Mouse (Mus musculus) midbrain, embryonic 13.5 days (tissue): Measurements from ENCODE around the gene Zbtb17. TPM values are rescaled to one million over a fixed set of nuclear protein-coding genes. Genes with fewer than 3 reads are reported as not detected.

ENCODE experiments used
- ATAC-seq: fragments of 200-750 bp; cut with Nextera tagmentation; 2 replicates; pipeline ENCODE4 v1.8.0; 2017; ENCODE audit warnings: mild to moderate bottlenecking, moderate TSS enrichment, moderate library complexity
- H3K27ac ChIP-seq: fragments of 300-500 bp; sonication (generic); 2 replicates; pipeline ENCODE4 v1.5.1; 2015; ENCODE audit warnings: inconsistent platforms, mild to moderate bottlenecking, moderate library complexity
- H3K27me3 ChIP-seq: fragments of 300-500 bp; sonication (generic); 2 replicates; pipeline ENCODE4 v1.6.1; 2015; ENCODE audit warnings: mild to moderate bottlenecking, inconsistent platforms
- H3K36me3 ChIP-seq: fragments of 300-500 bp; sonication (generic); 2 replicates; pipeline ENCODE4 v1.6.1; 2015; ENCODE audit warnings: mild to moderate bottlenecking, inconsistent platforms
- H3K4me1 ChIP-seq: fragments of 300-500 bp; sonication (generic); replicated peaks from 2 replicates; pipeline ENCODE4 v1.6.1; 2015; ENCODE audit warnings: inconsistent platforms
- H3K4me2 ChIP-seq: fragments of 300-500 bp; sonication (generic); replicated peaks from 2 replicates; pipeline ENCODE4 v1.6.1; 2015; ENCODE audit warnings: moderate library complexity, mild to moderate bottlenecking, inconsistent platforms
- H3K4me3 ChIP-seq: fragments of 300-500 bp; sonication (generic); replicated peaks from 2 replicates; pipeline ENCODE4 v1.5.1; 2015; ENCODE audit warnings: mild to moderate bottlenecking, inconsistent platforms
- H3K9ac ChIP-seq: fragments of 300-500 bp; sonication (generic); replicated peaks from 2 replicates; pipeline ENCODE4 v1.6.1; 2015; ENCODE audit warnings: mild to moderate bottlenecking, inconsistent platforms
- H3K9me3 ChIP-seq: fragments of 300-500 bp; sonication (generic); 2 replicates; pipeline ENCODE4 v1.6.1; 2016; ENCODE audit warnings: mild to moderate bottlenecking, inconsistent platforms
- WGBS: fragments of 180-500 bp; shearing (Covaris S2); methylation state at CpG from one replicate; pipeline ENCODE4 v1.1.7; 2015; 5-methylcytosine and 5-hydroxymethylcytosine counted together
- polyA plus RNA-seq: library from polyadenylated mRNA; unstranded; fragments of >200 nt; fragmentation: Nextera tagmentation; extraction: Ambion mirVana; gene quantifications from 2 replicates; pipeline ENCODE4 v1.2.1, GENCODE M21; 2015

Zbtb17 gene
- polyA plus RNA-seq, 1 experiment from 2014 or later = 61.0 TPM

DNA sequence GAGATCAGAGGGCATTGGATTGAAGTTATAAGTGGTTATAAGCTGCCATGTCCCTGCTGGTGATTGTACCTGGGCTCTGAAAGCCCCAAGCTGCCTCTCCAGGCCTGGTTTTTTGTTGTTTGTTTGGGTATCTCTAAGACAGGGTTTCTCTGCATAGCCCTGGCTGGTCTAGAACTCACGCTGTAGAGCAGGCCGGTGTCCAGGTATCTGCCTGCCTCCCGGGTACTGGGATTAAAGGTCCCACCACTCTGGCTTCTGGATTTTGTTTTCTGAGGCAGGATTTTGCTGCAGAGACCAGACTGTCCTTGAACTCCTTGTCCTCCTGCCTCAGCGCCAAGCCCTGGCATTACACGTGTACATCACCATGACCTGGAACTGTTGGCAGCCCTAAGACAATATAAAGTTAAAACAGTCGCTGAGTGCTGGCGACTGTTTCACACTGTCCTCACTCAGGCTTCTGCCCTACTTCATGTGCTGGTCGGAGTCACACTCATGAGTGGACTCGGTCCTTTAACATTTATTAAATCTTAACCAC lies 7.5 kb downstream of the Zbtb17 start:
- Histone ChIP-seq H3K4me3 (no peak overlapping the region), H3K27me3 (no peaks in the 10 kb centered on the region), H3K9ac (no peak overlapping the region), H3K4me2 (no peak overlapping the region), H3K27ac (no peak overlapping the region), H3K9me3 (no peaks in the 10 kb centered on the region), H3K4me1 (0 out of 2 replicates have a peak, but pooled peaks cover under 1% of the 10 kb centered on the region), H3K36me3 (peaks cover 77% of the 10 kb centered on the region)
- 94% methylated on average over 9 of the region's 9 CpGs for WGBS
- ATAC-seq = no peak

DNA sequence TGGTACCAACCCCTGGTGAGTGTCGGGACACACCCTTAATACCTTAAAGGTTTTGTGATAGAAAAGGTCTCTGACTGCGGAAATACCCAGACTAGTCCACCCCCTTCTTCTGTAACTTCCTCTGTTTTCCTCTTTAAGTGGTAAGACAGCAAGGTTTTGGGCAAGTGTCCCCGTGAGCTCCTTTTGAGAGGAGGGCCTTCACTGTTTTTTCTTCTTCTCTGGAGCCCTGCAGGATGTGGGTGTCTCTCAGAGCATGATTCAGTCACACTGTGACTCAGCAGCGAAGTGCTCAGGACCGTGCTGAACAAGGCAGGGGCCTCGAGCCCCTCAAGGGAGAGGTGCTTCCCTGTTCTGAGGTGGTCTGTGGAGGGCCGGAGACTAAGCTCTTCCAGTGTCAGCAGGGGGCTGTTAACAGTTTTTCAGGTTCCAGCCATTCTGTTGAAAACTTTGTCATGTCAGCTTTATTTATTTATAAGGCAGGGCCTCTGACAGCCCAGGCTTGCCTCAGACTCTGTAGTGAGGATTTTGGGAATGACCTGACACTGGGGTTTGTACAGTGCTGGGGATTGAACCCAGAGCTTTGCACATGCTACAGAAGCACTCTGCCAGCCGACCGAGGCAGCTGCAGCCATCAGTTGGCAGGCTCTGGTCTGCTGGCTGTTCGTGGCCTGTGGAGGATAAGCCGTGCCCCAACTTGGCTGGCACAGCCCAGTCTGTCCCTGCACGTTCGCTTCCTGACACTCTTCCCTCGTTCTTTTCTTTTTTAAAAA lies 10.3 kb downstream of the Zbtb17 start:
- Histone ChIP-seq H3K36me3 (peaks cover 55% of the 10 kb centered on the region), H3K4me2 (no peak overlapping the region), H3K27ac (no peak overlapping the region), H3K27me3 (no peaks in the 10 kb centered on the region), H3K4me1 (peaks cover 21% of the 10 kb centered on the region), H3K4me3 (no peak overlapping the region), H3K9ac (no peak overlapping the region), H3K9me3 (no peaks in the 10 kb centered on the region)
- 86% methylated on average over 14 of the region's 14 CpGs for WGBS
- no peak for ATAC-seq

GRCm38 (mm10) chr4:141455526-141455925 lies 11.1 kb downstream of the Zbtb17 start:
- no peak overlapping the region for H3K9ac ChIP-seq
- 87% methylated on average over 4 of the region's 4 CpGs for WGBS
- no peak overlapping the region for H3K4me2 ChIP-seq
- no peak for ATAC-seq
- H3K36me3 ChIP-seq = peaks cover 50% of the 10 kb centered on the region
- H3K4me3 ChIP-seq = no peak overlapping the region
- H3K4me1 ChIP-seq = peaks cover 26% of the 10 kb centered on the region
- no peak overlapping the region for H3K27ac ChIP-seq
- no peaks in the 10 kb centered on the region for H3K27me3 ChIP-seq
- no peaks in the 10 kb centered on the region for H3K9me3 ChIP-seq

DNA sequence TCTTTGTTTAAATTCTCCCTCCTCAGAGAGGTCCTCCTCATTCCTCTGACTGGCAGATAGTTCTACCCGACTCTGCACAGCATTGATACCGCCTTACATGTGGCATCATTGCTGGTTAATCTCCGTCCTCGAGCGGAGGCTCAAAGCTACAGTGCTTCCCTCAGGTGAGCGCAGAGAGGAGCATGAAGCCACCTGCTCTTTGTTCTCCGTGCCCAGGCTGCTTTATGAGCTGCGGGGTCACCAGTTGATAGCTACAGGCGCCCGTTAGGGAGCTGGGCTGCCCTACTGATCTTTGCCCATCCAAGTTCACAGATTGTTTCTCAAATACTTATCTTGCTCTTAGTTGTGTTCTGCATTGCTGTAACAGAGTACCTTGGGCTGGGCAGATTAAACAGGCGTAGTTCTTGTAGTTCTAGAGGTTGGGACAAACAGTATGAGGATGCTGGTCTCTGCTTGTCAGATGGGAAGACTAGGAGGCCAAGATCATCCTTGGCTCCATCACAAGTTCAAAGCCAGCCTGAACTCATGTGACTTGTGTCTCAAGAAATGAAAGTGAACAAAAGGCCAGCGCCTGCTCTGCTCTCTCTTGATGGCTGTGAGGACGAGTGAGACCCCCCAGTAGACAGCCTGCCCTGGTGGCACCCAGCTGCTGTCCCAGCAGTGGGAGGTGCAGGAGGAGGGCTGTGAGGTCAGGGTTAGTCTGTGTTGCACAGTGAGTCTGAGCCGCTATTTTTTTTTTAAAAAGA lies 11.9 kb downstream of the Zbtb17 start:
- H3K4me2 ChIP-seq = no peak overlapping the region
- peaks cover 34% of the 10 kb centered on the region for H3K4me1 ChIP-seq
- no peak overlapping the region for H3K27ac ChIP-seq
- no peak overlapping the region for H3K4me3 ChIP-seq
- no peak overlapping the region for H3K9ac ChIP-seq
- no peaks in the 10 kb centered on the region for H3K9me3 ChIP-seq
- peaks cover 44% of the 10 kb centered on the region for H3K36me3 ChIP-seq
- H3K27me3 ChIP-seq = no peaks in the 10 kb centered on the region
- no peak for ATAC-seq
- 93% methylated on average over 14 of the region's 14 CpGs for WGBS

- no peak for ATAC-seq
- Histone ChIP-seq H3K27ac (no peak overlapping the region), H3K9ac (peak overlapping the region; percentile 48; the same call in 1 of the 2 replicates), H3K4me2 (no peak overlapping the region), H3K4me1 (peaks cover 39% of the 10 kb centered on the region), H3K4me3 (no peak overlapping the region), H3K27me3 (no peaks in the 10 kb centered on the region), H3K36me3 (peaks cover 43% of the 10 kb centered on the region), H3K9me3 (no peaks in the 10 kb centered on the region)
- 17% methylated on average over 7 of the region's 7 CpGs for WGBS
These were observed 13.8 kb downstream of the Zbtb17 start for GRCm38 (mm10) chr4:141458236-141458635.

DNA sequence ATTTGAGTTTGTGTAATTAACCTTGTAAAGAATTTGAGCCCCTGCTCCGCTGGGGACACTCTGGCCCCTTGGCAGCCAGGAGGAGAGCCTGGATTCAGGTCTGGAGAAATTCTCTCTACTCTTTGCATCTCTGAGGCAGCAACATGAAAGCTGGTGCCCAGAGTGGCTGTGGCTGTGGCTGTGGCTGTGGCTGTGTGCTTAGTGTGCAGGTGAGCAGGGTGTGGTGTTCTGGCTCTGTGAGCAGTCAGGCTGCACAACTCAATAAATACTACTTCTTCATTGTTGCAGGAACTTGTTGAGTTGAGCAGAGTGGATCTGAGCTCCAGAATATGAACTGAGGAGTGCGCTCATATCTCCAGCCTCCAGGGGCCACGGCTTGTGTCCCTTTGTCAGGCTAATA lies 14.4 kb downstream of the Zbtb17 start:
- H3K27ac ChIP-seq = no peak overlapping the region

DNA sequence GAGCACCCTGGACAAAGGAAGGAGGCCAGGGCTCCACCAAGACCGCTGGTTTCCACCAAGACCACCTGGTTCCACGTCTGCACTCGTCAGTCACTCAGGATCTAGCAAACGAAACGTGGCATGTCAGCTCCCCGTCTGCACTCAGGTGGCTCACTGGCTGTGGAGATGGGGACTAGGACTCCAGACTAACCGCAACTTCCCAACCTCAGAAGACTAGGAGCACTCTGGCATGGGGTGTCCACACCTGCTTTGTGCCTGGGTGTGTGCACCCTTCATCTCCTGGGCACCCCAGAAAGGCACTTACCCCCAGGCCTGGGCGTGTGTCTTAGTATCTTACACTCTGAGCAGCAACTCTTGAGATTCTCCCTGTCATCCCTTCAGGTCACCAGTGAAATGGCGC lies 15.3 kb downstream of the Zbtb17 start:
- no peak overlapping the region for H3K4me3 ChIP-seq
- no peak overlapping the region for H3K9ac ChIP-seq
- peaks cover 56% of the 10 kb centered on the region for H3K36me3 ChIP-seq
- no peak overlapping the region for H3K27ac ChIP-seq
- no peaks in the 10 kb centered on the region for H3K9me3 ChIP-seq
- WGBS = 88% methylated on average over 9 of the region's 9 CpGs
- H3K4me1 ChIP-seq = peaks cover 39% of the 10 kb centered on the region
- H3K4me2 ChIP-seq = no peak overlapping the region
- no peak for ATAC-seq
- H3K27me3 ChIP-seq = no peaks in the 10 kb centered on the region

More for the DNA sequence above, 14.4 kb downstream of the Zbtb17 start:
- WGBS = 63% methylated on average over 3 of the region's 3 CpGs
- no peak for ATAC-seq
- Histone ChIP-seq H3K4me1 (peaks cover 39% of the 10 kb centered on the region), H3K9me3 (no peaks in the 10 kb centered on the region), H3K36me3 (peaks cover 48% of the 10 kb centered on the region), H3K4me3 (no peak overlapping the region), H3K27me3 (no peaks in the 10 kb centered on the region), H3K9ac (no peak overlapping the region), H3K4me2 (no peak overlapping the region)

- Histone ChIP-seq H3K9me3 (no peaks in the 10 kb centered on the region), H3K27ac (no peak overlapping the region), H3K4me1 (peaks cover 39% of the 10 kb centered on the region), H3K9ac (no peak overlapping the region), H3K4me3 (no peak overlapping the region), H3K4me2 (no peak overlapping the region), H3K27me3 (no peaks in the 10 kb centered on the region), H3K36me3 (peaks cover 59% of the 10 kb centered on the region)
- ATAC-seq = no peak
- 94% methylated on average over 4 of the region's 4 CpGs for WGBS
These were observed 16.0 kb downstream of the Zbtb17 start for GRCm38 (mm10) chr4:141460481-141460880.

DNA sequence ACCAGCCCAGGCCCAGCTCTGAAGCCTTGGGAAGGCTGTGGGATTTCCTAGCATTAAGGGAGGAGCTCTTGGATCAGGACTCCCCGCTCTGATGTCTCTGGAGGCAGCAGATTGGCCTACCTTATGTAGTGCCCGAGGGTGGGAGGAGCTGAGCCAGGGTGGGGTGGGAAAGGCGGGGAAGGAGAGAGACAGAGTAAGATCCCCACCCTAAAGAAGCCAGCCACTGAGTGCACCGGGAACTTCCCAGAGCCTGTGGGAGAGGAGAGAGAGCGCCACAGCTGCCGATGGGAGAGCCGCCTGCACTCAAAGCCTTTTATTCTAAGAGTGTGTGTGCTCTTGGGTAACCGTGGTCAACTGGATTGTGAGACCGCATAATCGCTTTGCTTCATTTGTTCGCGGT lies 16.6 kb downstream of the Zbtb17 start:
- 22% methylated on average over 12 of the region's 12 CpGs for WGBS
- Histone ChIP-seq H3K4me2 (no peak overlapping the region), H3K4me3 (no peak overlapping the region), H3K4me1 (peaks cover 39% of the 10 kb centered on the region), H3K36me3 (peaks cover 60% of the 10 kb centered on the region), H3K27ac (peak overlapping the region; percentile 9; the same call in 1 of the 2 replicates), H3K9ac (no peak overlapping the region), H3K27me3 (no peaks in the 10 kb centered on the region), H3K9me3 (no peaks in the 10 kb centered on the region)
- peak; percentile 27; the same call in 1 of the 2 replicates for ATAC-seq

DNA sequence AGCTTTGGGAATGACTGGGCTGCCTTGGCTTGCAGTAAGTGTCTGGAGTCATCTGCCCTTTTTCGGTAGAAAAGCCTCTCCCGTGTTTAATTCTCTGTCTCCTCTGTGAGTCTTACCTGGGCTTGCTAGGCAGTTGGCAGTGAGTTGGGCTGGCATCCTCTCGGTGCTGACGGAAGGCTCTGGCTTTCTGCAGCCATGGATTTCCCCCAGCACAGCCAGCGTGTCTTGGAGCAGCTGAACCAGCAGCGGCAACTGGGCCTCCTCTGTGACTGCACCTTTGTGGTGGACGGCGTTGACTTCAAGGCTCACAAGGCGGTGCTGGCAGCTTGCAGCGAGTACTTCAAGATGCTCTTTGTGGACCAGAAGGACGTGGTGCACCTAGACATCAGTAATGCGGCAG lies 17.1 kb downstream of the Zbtb17 start:
- Histone ChIP-seq H3K4me1 (peaks cover 39% of the 10 kb centered on the region), H3K27ac (0 out of 2 replicates have a peak overlapping the region, but pooled peaks have one; percentile 9), H3K4me2 (no peak overlapping the region), H3K4me3 (no peak overlapping the region), H3K27me3 (no peaks in the 10 kb centered on the region), H3K36me3 (peaks cover 60% of the 10 kb centered on the region), H3K9me3 (no peaks in the 10 kb centered on the region), H3K9ac (no peak overlapping the region)
- no peak for ATAC-seq
- WGBS = 86% methylated on average over 12 of the region's 12 CpGs

DNA sequence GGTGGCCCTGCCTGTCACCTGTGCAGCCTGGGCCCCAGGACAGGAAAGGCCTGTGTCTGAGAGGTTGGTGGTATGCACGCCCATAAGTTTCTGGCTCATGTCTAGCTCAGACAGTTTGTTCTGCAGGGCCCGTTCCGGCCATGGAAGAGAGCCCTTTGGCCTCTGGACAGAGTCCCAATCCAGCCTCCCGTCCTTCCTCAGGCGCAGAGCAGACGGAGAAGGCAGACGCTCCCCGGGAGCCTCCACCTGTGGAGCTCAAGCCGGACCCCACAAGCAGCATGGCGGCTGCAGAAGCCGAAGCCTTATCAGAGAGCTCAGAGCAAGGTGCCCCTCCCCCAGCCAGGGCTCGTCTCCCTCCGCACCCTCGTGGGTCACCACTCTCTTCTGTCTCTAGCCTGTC lies 19.0 kb downstream of the Zbtb17 start:
- Histone ChIP-seq H3K9me3 (no peaks in the 10 kb centered on the region), H3K4me1 (peaks cover 31% of the 10 kb centered on the region), H3K27me3 (no peaks in the 10 kb centered on the region), H3K9ac (no peak overlapping the region), H3K36me3 (peaks cover 76% of the 10 kb centered on the region), H3K4me3 (no peak overlapping the region), H3K27ac (no peak overlapping the region), H3K4me2 (no peak overlapping the region)
- ATAC-seq = no peak
- 85% methylated on average over 14 of the region's 14 CpGs for WGBS

- H3K27me3 ChIP-seq = no peaks in the 10 kb centered on the region
- H3K9me3 ChIP-seq = no peaks in the 10 kb centered on the region
- peaks cover 18% of the 10 kb centered on the region for H3K4me1 ChIP-seq
- peaks cover 84% of the 10 kb centered on the region for H3K36me3 ChIP-seq
- no peak overlapping the region for H3K4me3 ChIP-seq
- no peak for ATAC-seq
- WGBS = 74% methylated on average over 16 of the region's 16 CpGs
- no peak overlapping the region for H3K27ac ChIP-seq
- no peak overlapping the region for H3K4me2 ChIP-seq
- H3K9ac ChIP-seq = no peak overlapping the region
These were observed 20.3 kb downstream of the Zbtb17 start for GRCm38 (mm10) chr4:141464722-141465121.
